Mouse (Mus musculus) neutrophil, adult 65 days (primary cell): ENCODE results near the gene Efna3. TPM values are rescaled to one million over a fixed set of nuclear protein-coding genes. Genes with fewer than 3 reads are reported as not detected.

Experiments used
- total RNA-seq: library from RNA; stranded (reverse); gene quantifications from 2 replicates; pipeline ENCODE4 v1.2.4, GENCODE M21; 2023

Efna3 gene
- total RNA-seq = not detected in 2 replicates

GRCm38 (mm10) chr3:89322514-89323165 is at the start of gene Efna3:
Gene Efna3, minus strand, starts transcription at chr3:89322965.

GRCm38 (mm10) chr3:89365153-89365485 is 42.4 kb upstream of the Efna3 start, which contains the start of gene Dcst1:
Gene Dcst1, minus strand, starts transcription at chr3:89365253.

GRCm38 (mm10) chr3:89361675-89362074 is 38.9 kb upstream of the Efna3 start, which contains the start of gene Dcst2:
Gene Dcst2, plus strand, starts transcription at chr3:89361975.

GRCm38 (mm10) chr3:89349869-89350501 is 27.2 kb upstream of the Efna3 start, which contains the start of gene Adam15:
Gene Adam15, minus strand, starts transcription at chr3:89349996.

GRCm38 (mm10) chr3:89337721-89338578 is 15.2 kb upstream of the Efna3 start, which contains the start of gene Efna4:
Gene Efna4, minus strand, starts transcription at chr3:89338028.

GRCm38 (mm10) chr3:89280606-89281511 is 41.9 kb downstream of the Efna3 start, which contains the start of gene Efna1:
Gene Efna1, minus strand, starts transcription at chr3:89281142.

GRCm38 (mm10) chr3:89270051-89270755 is 52.6 kb downstream of the Efna3 start, which contains the start of gene Slc50a1:
Gene Slc50a1, minus strand, starts transcription at chr3:89270570.

Other genes starting within 250 kb of the Efna3 start
- 17.2 and 19.6 TPM in 2 replicates for gene Rusc1, start 229.7 kb downstream of the Efna3 start, total RNA-seq
- gene Gm43738, start 221.9 kb downstream of the Efna3 start, total RNA-seq = not detected in 2 replicates
- 19.3 and 28.2 TPM in 2 replicates for gene Fdps, start 221.0 kb downstream of the Efna3 start, total RNA-seq
- gene Pklr, start 186.8 kb downstream of the Efna3 start, total RNA-seq = 0.32 and 1.0 TPM in 2 replicates
- gene Hcn3, start 162.8 kb downstream of the Efna3 start, total RNA-seq = not detected in 2 replicates
- gene Clk2, start 158.2 kb downstream of the Efna3 start, total RNA-seq = 52.6 and 57.6 TPM in 2 replicates
- gene Scamp3, start 145.5 kb downstream of the Efna3 start, total RNA-seq = 34.0 and 35.9 TPM in 2 replicates
- 5.8 and 6.9 TPM in 2 replicates for gene Fam189b, start 139.8 kb downstream of the Efna3 start, total RNA-seq
- gene Gba, start 120.0 kb downstream of the Efna3 start, total RNA-seq = 78.7 and 83.6 TPM in 2 replicates
- 1.1 and 1.2 TPM in 2 replicates for gene Thbs3, start 107.8 kb downstream of the Efna3 start, total RNA-seq
- 50.5 and 53.4 TPM in 2 replicates for gene Mtx1, start 95.9 kb downstream of the Efna3 start, total RNA-seq
- not detected in 2 replicates for gene Muc1, start 93.9 kb downstream of the Efna3 start, total RNA-seq
- gene Krtcap2, start 77.0 kb downstream of the Efna3 start, total RNA-seq = 29.1 and 52.6 TPM in 2 replicates
- 0.41 and 0.88 TPM in 2 replicates for gene Trim46, start 76.7 kb downstream of the Efna3 start, total RNA-seq
- gene Dpm3, start 63.6 kb downstream of the Efna3 start, total RNA-seq = 32.9 and 36.0 TPM in 2 replicates
- 16.1 and 18.9 TPM in 2 replicates for gene Slc50a1, start 52.4 kb downstream of the Efna3 start, total RNA-seq
- gene Efna1, start 41.8 kb downstream of the Efna3 start, total RNA-seq = not detected in 2 replicates
- not detected in 2 replicates for gene Efna4, start 15.1 kb upstream of the Efna3 start, total RNA-seq
- gene Adam15, start 27.0 kb upstream of the Efna3 start, total RNA-seq = 100 and 106 TPM in 2 replicates
- gene Dcst2, start 39.0 kb upstream of the Efna3 start, total RNA-seq = not detected in 2 replicates
- not detected in 2 replicates for gene Dcst1, start 42.3 kb upstream of the Efna3 start, total RNA-seq
- 127 and 136 TPM in 2 replicates for gene Zbtb7b, start 71.8 kb upstream of the Efna3 start, total RNA-seq
- gene Lenep, start 79.8 kb upstream of the Efna3 start, total RNA-seq = not detected in 2 replicates
- 10.6 and 12.5 TPM in 2 replicates for gene Flad1, start 88.9 kb upstream of the Efna3 start, total RNA-seq
- 34.9 and 36.5 TPM in 2 replicates for gene Cks1b, start 95.4 kb upstream of the Efna3 start, total RNA-seq
- 111 and 115 TPM in 2 replicates for gene Shc1, start 95.5 kb upstream of the Efna3 start, total RNA-seq
- 38.4 and 48.7 TPM in 2 replicates for gene Pygo2, start 107.2 kb upstream of the Efna3 start, total RNA-seq
- gene Pbxip1, start 113.7 kb upstream of the Efna3 start, total RNA-seq = 159 and 187 TPM in 2 replicates
- gene Pmvk, start 131.6 kb upstream of the Efna3 start, total RNA-seq = 4.6 and 10.3 TPM in 2 replicates
- gene Kcnn3, start 197.2 kb upstream of the Efna3 start, total RNA-seq = 0.25 and 0.32 TPM in 2 replicates